Mouse (Mus musculus): ENCODE data around the gene Flt3l. TPM values are rescaled to one million over a fixed set of nuclear protein-coding genes. Genes with fewer than 3 reads are reported as not detected.
"Not testable (repeated sequence)": the region's sequence is repeated elsewhere in the genome, so short reads cannot be mapped to it uniquely, and the experiment has no call there.

The Flt3l gene
- total RNA-seq, 1 experiment from 2014 or later: 15.7 TPM

DNA sequence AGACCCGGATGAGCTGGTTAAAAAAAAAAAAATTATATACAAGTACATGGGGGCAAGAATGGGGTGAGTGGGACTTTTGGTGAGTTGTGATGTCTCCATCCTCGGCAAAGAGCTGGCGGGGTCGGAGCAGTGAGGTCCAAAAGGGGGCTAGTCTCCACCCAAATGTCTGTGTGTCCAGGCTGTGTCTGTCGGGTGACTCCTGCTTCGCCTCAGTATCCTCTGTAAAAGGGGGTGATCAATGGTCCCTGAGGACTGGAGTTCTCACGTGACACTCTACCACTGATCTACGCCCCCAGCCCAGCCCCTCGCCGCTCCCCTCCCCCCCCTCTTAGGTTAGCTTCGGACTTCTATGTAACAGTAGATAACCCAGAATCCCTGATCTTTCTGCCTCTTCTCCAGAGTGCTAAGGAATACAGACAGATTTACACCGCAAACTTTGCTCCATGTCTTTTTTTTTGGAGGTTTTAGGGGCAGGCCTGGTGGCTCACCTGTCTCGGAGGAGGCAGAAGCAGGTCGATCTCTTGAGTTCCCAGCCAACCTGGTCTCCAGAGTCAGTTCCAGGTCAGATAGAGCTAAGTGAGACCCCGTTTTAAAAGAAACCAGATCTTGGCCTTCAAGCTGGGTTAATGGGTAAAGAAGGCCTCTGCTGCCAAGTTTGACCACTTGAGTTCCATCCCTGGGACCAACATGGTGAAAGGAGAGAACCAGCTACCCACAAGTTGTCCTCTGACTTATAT, 6.3 kb downstream of the Flt3l start:
- no peak for ATAC-seq (replicated peaks in 1 of 2; ENCODE audit: insufficient read depth in 1 of 2, low FRiP score in 2 of 2, low TSS enrichment in 1 of 2, low read depth in 1 of 2, poor library complexity in 2 of 2, severe bottlenecking in 2 of 2)

DNA sequence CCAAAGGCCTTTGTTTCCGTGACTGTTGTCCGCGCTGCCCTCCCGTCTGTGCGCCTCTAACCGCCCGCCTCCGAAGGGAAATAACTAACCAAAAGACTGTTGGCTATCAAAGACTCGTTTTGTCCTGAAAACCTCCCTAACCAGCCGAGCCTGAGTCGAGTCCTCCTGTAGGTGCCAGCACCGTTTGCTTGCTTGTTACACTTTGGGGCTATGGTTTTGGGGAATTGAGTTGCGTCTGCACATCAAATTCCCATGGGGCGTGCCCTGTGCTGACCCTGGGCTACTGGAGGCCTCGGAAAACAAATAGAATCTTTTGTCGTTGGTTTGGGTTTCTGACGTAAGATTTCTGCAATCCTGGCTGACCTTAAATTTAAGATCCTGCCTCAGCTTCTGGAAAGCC, 6.9 kb downstream of the Flt3l start:
- ATAC-seq (replicated peaks in 1 of 2; ENCODE audit: insufficient read depth in 1 of 2, low FRiP score in 2 of 2, low TSS enrichment in 1 of 2, low read depth in 1 of 2, poor library complexity in 2 of 2, severe bottlenecking in 2 of 2): 0 out of 4 replicates have a peak, but pooled peaks of 1 of the 2 experiments have one; percentile 0

DNA sequence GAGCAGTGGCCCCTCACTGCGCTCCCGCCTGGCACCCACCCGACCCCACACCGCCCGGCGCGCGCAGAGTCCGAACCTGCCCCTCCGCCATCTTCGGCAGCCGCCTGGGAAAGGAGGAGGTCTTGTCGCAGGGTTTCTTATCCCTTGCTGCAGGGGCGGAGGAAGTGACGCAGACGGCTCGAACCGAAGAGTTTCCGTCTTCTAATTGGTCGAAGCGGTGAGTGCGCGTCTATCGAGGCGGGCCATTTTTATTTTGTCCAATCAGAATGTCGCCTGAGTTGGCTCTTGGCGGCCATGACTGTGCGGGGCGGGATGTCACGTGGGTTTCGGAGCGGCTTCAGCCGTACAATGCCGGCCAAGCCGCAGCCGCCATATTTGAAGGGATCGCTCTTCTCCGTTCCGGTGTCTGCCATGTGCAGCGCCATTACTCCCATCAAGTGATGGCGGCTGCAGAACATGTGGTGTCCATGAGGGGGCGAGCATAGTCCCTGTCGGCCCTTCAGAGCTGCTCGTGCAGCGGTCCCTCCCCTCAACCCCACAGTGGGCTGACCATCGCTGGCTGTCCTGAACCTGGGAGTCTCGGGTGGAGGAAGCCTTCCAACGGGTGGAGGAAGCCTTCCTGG, 7.5 kb downstream of the Flt3l start, which contains the start of gene Rpl13a:
Gene Rpl13a, minus strand, starts transcription at position 138 of the 623 bp plus-strand sequence.
- peak; percentile 80 to 85 for ATAC-seq (replicated peaks in 1 of 2; ENCODE audit: insufficient read depth in 1 of 2, low FRiP score in 2 of 2, low TSS enrichment in 1 of 2, low read depth in 1 of 2, poor library complexity in 2 of 2, severe bottlenecking in 2 of 2)

DNA sequence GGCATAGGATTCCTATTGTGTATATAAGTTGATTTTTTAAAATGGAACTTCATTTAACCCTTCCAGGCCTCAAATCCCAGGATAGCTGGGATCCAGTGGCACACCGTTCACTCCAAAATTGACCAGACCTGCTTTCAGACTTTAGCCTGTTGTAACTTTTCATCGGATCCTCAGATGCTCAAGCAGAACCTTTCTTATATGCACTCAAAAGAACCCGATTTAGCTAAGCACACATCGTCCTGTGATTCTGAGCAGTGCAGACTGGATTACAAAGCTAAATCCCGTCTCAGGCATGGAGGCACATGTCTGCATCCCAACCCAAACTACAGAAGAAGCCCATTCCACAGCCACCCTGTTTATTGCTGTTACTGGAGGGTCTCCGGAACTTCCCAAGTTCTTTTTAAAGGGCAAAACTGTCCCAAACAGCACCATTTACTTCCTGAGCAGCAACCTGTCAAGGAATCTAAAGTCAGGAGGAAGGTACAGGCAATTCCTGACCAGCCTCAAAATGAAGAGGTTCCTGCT, 8.5 kb downstream of the Flt3l start:
- no peak for ATAC-seq (replicated peaks in 1 of 2; ENCODE audit: insufficient read depth in 1 of 2, low FRiP score in 2 of 2, low TSS enrichment in 1 of 2, low read depth in 1 of 2, poor library complexity in 2 of 2, severe bottlenecking in 2 of 2)

DNA sequence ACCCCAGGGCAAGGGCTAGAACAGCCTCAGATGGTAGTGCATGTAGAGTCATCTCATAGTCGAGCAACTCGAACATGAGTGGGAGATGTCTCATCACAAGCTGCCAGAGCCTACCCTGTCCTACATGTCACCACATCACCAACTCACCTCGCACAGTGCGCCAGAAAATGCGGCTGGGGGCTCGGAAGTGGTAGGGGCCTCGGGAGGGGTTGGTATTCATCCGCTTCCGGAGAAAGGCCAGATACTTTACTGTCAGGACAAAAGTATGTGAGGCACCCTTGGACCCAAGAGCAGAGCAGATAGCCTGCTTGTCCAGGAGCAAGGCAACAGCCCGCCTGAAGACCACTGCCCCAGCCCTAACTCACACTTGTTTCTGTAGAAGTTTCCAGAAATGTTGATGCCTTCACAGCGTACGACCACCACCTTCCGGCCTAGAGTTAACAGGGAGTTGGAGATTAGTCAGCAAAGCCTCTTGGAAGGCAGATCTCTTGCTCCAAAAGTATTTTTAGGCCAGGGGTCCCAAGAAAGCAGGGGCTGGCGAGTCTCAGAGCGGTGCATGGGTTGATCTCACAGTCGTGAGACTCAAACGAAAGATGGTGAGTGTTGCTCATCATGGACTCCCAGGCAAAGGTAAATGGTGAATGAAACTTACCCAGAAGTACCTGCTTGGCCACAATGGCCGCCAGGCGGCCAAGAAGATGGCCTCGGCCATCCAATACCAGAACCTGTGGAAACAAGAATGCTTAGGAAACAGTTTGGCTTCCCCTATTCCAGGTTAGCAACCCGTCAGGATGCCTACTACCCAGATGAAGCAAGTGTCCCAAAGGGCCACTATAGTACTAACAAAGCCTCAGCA, 9.2 kb downstream of the Flt3l start:
- ATAC-seq (replicated peaks in 1 of 2; ENCODE audit: insufficient read depth in 1 of 2, low FRiP score in 2 of 2, low TSS enrichment in 1 of 2, low read depth in 1 of 2, poor library complexity in 2 of 2, severe bottlenecking in 2 of 2): no peak

DNA sequence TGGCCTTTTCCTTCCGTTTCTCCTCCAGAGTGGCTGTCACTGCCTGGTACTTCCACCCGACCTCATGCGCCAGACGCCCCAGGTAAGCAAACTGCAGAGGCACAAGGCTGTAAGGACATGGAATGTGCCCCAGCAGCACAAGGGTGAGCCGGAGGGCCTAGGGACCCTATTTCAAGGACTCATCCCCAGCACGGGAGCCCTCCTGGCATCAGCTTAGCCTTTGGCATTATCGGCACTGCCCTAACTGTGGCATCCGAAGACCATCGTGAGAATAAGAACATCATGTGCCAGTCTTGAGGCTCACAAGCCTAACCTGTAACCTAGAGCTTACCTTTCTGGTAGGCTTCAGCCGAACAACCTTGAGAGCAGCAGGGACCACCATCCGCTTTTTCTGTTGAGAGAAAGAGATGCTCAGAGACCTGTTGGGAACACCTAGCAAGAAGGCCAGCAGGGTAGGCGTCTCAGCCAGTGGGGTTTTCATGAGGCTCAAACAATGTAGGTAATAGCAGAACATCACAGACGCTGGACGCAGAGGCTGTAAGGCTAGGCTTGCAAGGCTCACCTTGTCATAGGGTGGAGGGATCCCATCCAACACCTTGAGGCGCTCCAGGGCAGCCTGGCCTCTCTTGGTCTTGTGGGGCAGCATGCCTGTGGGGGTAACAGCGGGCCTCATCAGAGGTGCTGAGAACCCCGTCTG, 9.9 kb downstream of the Flt3l start:
- ATAC-seq (replicated peaks in 1 of 2; ENCODE audit: insufficient read depth in 1 of 2, low FRiP score in 2 of 2, low TSS enrichment in 1 of 2, low read depth in 1 of 2, poor library complexity in 2 of 2, severe bottlenecking in 2 of 2): no peak

DNA sequence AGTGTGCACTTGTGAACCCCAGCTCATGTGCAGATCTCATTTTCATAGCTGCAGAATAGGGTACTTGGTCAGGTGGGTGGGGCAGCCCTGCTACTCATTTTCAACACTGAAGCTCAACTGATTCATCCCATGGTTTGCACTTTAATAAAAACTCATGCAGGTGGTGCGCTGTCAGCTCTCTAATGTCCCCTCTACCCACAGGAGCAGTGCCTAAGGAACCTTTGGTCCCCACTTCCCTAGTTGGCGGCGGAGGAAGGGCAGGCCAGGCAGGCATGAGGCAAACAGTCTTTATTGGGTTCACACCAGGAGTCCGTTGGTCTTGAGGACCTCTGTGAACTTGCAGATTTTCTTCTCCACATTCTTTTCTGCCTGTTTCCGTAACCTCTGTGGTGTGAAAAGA, 10.6 kb downstream of the Flt3l start:
- ATAC-seq (replicated peaks in 1 of 2; ENCODE audit: insufficient read depth in 1 of 2, low FRiP score in 2 of 2, low TSS enrichment in 1 of 2, low read depth in 1 of 2, poor library complexity in 2 of 2, severe bottlenecking in 2 of 2): not testable (repeated sequence)

DNA sequence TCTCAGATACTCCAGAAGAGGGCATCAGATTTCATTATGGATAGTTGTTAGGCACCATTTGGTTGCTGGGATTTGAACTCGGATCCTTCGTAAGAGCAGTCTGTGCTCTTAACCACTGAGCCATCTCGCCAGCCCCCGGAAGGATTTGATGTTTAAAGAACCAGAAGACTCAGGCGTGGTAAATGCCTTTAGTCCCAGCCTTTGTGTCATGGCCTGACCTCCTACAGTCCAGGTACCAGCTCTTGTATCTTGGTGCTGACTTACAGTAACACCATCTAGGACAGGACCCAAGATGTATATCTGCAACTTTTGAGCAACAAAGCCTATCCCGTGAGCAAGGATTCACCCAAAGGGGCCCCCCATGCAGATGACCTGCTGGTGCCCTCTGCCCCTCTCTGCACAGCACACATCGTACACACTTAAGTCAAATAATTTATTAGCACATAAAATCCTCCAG, 11.1 kb downstream of the Flt3l start:
- ATAC-seq (replicated peaks in 1 of 2; ENCODE audit: insufficient read depth in 1 of 2, low FRiP score in 2 of 2, low TSS enrichment in 1 of 2, low read depth in 1 of 2, poor library complexity in 2 of 2, severe bottlenecking in 2 of 2): no peak

DNA sequence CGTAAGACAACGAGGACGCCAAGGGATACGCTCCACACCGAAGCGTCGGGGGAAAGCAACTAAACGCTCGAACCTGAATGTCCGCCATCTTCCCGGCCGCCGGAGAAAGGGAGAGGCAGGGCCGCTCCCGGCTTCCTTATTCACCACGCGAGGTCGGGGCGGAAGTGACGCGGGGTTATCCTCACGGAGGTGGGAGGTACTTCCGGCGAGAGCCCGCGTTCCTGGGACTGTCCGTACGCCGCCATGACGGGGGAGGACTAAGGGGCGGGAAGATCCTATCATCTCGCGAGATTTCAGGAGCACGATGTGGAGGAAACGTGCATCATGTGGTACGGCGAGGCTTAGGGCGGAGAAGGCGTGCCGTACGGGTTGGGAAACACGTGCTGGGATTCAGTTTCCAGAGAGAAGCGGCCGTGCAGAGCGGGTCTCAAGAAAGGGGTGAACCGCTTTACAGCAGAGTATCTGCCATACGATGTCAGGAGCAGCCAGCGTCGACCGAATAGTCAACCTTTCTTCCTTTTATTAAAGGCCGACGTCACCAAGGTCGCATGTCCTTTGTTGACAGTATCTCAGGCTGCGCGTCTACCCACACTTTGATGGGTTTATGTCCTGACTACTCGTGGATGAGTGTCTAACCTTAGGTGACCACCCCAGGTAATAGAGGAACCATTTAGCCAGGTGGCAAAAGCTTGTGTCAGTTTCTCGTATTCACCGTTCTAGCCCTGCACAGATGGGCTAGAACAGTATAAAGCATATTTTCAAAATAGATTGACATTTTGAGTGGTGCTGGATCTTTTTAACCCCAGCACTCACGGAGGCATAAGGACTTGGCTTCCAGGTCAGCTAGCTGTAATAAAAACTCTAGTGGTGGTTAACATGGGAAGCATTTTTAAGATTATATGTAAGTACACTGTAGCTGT, 11.7 kb downstream of the Flt3l start, which contains the start of gene Rps11:
Gene Rps11, minus strand, starts transcription at position 216 of the 920 bp plus-strand sequence.
- ATAC-seq (replicated peaks in 1 of 2; ENCODE audit: insufficient read depth in 1 of 2, low FRiP score in 2 of 2, low TSS enrichment in 1 of 2, low read depth in 1 of 2, poor library complexity in 2 of 2, severe bottlenecking in 2 of 2): peak; percentile 39 to 67

DNA sequence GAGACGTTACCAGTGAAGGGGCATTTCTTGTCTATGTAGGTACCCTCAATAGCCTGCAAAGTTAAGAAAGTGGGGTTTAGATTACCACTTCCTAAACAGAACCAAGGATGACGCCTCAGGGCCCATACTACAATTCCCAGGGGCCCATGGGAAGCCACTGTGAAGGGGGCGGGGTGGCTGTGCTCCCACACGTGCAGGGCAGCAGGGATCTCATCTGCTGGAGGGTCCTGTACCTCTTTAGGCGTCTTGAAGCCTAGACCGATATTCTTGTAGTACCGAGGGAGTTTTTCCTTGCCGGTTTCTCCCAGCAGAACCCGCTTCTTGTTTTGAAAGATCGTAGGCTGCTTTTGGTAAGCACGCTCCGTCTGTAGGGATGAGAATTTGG, 13.1 kb downstream of the Flt3l start:
- no peak for ATAC-seq (replicated peaks in 1 of 2; ENCODE audit: insufficient read depth in 1 of 2, low FRiP score in 2 of 2, low TSS enrichment in 1 of 2, low read depth in 1 of 2, poor library complexity in 2 of 2, severe bottlenecking in 2 of 2)

DNA sequence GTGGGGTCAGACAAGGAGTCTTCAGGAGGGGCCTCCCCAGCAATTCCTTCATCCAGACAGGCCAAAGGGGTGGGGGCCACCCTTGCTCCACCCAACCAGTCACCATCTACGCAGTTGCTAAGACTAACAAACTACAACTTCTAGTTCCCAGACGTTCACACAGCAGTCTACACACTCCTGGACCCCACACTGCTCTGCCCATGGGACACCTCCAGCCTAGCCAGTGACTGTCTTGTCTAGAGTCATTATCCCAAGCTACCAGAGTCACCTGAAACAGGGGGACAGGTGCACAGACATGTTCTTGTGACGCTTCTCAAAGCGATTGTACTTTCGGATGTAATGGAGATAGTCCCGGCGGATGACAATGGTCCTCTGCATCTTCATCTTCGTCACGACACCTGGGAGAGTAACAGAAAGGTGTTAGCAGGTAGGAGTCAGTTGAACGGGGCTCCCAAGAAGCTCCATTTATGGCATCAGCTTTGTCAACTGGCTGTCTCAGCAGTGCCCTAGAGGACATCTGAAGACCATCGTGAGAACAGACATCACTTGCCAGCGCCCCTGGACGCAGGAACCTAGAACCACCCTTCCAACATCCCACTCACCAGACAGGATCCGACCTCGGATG, 13.6 kb downstream of the Flt3l start:
- no peak for ATAC-seq (replicated peaks in 1 of 2; ENCODE audit: insufficient read depth in 1 of 2, low FRiP score in 2 of 2, low TSS enrichment in 1 of 2, low read depth in 1 of 2, poor library complexity in 2 of 2, severe bottlenecking in 2 of 2)

DNA sequence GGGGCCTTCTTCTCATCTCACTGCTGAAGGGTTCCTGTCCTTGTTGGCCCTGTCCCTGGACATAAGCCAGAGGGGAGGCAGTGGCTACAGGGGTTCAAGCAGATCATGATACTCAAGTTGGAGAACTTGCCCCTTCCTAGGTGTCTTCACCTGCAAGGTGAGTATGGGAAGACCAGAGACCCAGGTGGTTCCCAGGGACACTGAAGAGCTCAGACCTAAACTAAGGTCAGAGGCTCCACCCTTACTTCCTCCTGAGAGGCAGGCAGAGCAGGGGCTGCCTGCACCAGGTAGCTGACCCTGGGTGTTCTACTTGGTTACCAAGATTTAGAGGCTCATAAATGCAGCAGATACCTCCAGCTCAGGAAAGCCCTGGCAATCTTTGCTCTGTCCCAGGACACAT, 14.3 kb downstream of the Flt3l start:
- ATAC-seq (replicated peaks in 1 of 2; ENCODE audit: insufficient read depth in 1 of 2, low FRiP score in 2 of 2, low TSS enrichment in 1 of 2, low read depth in 1 of 2, poor library complexity in 2 of 2, severe bottlenecking in 2 of 2): no peak

DNA sequence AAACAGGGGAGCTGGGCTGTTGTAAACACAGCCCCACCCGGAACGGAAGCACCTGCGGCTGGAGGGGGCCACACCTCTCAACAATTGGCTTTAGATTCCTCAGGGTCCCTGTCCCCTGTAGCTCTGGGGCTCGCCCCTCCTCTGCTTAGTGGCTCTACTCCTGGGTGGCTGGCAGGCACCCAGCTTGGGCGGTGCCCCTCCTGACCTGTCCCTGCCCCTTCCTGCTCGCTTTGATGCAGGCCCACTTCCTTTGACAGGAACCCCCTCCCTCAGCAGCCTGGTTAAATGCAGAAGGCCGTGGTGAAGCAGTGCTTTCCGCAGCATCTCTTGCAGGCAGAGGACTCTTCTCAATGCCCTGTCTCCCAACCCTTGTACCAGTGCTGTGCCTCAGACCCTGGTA, 14.8 kb downstream of the Flt3l start:
- peak; percentile 40 to 48 for ATAC-seq (replicated peaks in 1 of 2; ENCODE audit: insufficient read depth in 1 of 2, low FRiP score in 2 of 2, low TSS enrichment in 1 of 2, low read depth in 1 of 2, poor library complexity in 2 of 2, severe bottlenecking in 2 of 2)

DNA sequence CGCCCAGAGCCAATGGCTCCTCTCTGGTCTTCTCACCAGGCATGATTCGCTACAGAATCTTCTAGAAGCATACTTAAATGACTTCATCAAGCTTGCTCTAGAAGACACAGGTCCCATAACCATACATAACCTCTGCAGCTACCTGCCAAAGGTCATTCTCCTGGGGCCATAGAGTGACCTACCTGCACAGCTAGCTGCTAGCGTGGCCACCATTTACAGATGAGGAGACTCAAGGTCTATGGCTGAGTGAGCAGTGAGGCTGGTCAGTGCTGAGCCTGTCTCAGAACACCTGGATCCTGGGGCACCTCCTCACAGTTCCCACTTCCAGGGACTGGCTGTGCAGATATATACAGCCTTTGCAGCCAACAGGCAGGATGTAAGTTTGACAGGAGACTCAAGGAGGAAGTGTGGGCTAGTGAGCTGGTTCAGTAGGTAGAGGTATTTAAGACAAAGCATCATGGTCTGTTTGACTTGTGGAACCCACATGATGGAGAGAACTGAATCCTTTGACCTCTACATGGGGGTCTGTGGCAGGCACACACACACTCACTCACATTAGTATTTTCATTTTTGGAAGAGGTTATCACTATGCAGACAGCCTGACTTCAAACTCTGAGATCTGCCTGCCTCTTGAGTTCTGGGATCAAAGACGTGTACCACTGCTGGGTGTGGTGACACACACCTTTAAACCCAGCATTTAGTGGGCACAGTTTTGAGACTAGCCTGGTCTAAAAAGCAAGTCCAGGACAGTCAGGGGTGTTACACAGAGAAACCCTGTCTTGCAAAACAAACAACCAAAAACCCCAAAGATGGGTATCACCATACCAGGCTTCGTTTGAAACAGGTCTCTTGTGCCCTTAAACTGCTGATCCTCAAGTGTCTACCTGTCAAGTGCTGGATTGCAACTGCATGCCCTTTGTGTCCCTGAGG, 16.2 kb downstream of the Flt3l start:
- ATAC-seq (replicated peaks in 1 of 2; ENCODE audit: insufficient read depth in 1 of 2, low FRiP score in 2 of 2, low TSS enrichment in 1 of 2, low read depth in 1 of 2, poor library complexity in 2 of 2, severe bottlenecking in 2 of 2): no peak

DNA sequence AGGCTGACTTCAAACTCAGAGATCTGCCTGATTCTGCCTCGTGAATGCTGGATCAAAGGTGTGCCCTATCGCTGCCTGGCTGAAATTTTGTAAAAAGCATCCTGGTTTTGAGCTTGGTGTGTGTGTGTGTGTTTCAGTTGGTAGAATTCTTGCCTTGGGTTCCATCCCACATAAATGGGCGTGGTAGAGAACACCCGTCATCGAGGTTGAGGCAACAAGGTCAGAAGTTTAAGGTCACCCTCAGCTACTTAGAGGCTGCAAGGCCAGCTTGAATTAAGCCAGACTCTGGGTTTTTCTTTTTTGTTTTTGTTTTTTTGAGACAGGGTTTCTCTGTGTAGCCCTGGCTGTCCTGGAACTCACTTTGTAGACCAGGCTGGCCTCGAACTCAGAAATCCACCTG, 17.9 kb downstream of the Flt3l start:
- ATAC-seq (replicated peaks in 1 of 2; ENCODE audit: insufficient read depth in 1 of 2, low FRiP score in 2 of 2, low TSS enrichment in 1 of 2, low read depth in 1 of 2, poor library complexity in 2 of 2, severe bottlenecking in 2 of 2): no peak
